Mouse (Mus musculus): ENCODE measurements around the gene Dcun1d2. TPM values are rescaled to one million over a fixed set of nuclear protein-coding genes. Genes with fewer than 3 reads are reported as not detected.

Gene Dcun1d2
- total and polyA plus RNA-seq, 2 experiments from 2014 or later = 25.1 to 33.8 TPM

- H3K9ac ChIP-seq (replicated peaks; ENCODE audit: low read length) = no peak overlapping the region
- no peak for DNase-seq (ENCODE audit: low spot score)
- no peaks in the 10 kb centered on the region for H3K36me3 ChIP-seq (ENCODE audit: insufficient read depth, low read length)
- H3K9me3 ChIP-seq (ENCODE audit: low read length) = no peaks in the 10 kb centered on the region
- 53% methylated on average over 9 of the region's 9 CpGs for whole genome bisulfite sequencing
- H3K27me3 ChIP-seq (ENCODE audit: insufficient read depth, low read length) = 0 out of 2 replicates have a peak, but pooled peaks cover 3% of the 10 kb centered on the region
- no peaks in the 10 kb centered on the region for H3K4me1 ChIP-seq (ENCODE audit: insufficient read depth, low read length)
- no peak for ATAC-seq
- no peak overlapping the region for H3K4me2 ChIP-seq (ENCODE audit: low read depth, low read length)
- H3K27ac ChIP-seq = no peak overlapping the region
- no peak for TF ChIP-seq CTCF (IDR thresholded peaks at IDR 0.05; ENCODE audit: low read depth)
- no peak overlapping the region for H3K4me3 ChIP-seq (ENCODE audit: low read length)
Observed at GRCm38 (mm10) chr8:13228923-13229610, 58.9 kb downstream of the Dcun1d2 start.

- Histone ChIP-seq H3K4me3 (ENCODE audit: low read length) (no peak overlapping the region), H3K27ac (no peak overlapping the region), H3K27me3 (ENCODE audit: insufficient read depth, low read length) (no peaks in the 10 kb centered on the region), H3K36me3 (ENCODE audit: insufficient read depth, low read length) (no peaks in the 10 kb centered on the region), H3K4me1 (ENCODE audit: insufficient read depth, low read length) (no peaks in the 10 kb centered on the region), H3K9ac (replicated peaks; ENCODE audit: low read length) (no peak overlapping the region), H3K4me2 (ENCODE audit: low read depth, low read length) (no peak overlapping the region), H3K9me3 (ENCODE audit: low read length) (no peaks in the 10 kb centered on the region)
- DNase-seq (ENCODE audit: low spot score) = no peak
- no peak for TF ChIP-seq CTCF (IDR thresholded peaks at IDR 0.05; ENCODE audit: low read depth)
- no peak for ATAC-seq
- 63% methylated on average over 3 of the region's 3 CpGs for WGBS
Observed at GRCm38 (mm10) chr8:13227184-13227583, 60.7 kb downstream of the Dcun1d2 start.

- TF ChIP-seq CTCF (IDR thresholded peaks at IDR 0.05; ENCODE audit: low read depth) = no peak
- Histone ChIP-seq H3K27me3 (ENCODE audit: insufficient read depth, low read length) (no peaks in the 10 kb centered on the region), H3K4me2 (ENCODE audit: low read depth, low read length) (no peak overlapping the region), H3K36me3 (ENCODE audit: insufficient read depth, low read length) (no peaks in the 10 kb centered on the region), H3K9ac (replicated peaks; ENCODE audit: low read length) (no peak overlapping the region), H3K4me3 (ENCODE audit: low read length) (no peak overlapping the region), H3K9me3 (ENCODE audit: low read length) (no peaks in the 10 kb centered on the region), H3K27ac (no peak overlapping the region), H3K4me1 (ENCODE audit: insufficient read depth, low read length) (no peaks in the 10 kb centered on the region)
- DNase-seq (ENCODE audit: low spot score) = no peak
- WGBS = 35% methylated on average over 6 of the region's 6 CpGs
- peak; percentile 44; the same call in 1 of the 2 replicates for ATAC-seq
Observed at GRCm38 (mm10) chr8:13226288-13226687, 61.6 kb downstream of the Dcun1d2 start.

GRCm38 (mm10) chr8:13224426-13224825 is 63.5 kb downstream of the Dcun1d2 start:
- WGBS = 83% methylated on average over 9 of the region's 9 CpGs
- H3K4me2 ChIP-seq (ENCODE audit: low read depth, low read length) = no peak overlapping the region
- TF ChIP-seq CTCF (IDR thresholded peaks at IDR 0.05; ENCODE audit: low read depth) = no peak
- H3K27ac ChIP-seq = no peak overlapping the region
- H3K4me1 ChIP-seq (ENCODE audit: insufficient read depth, low read length) = no peaks in the 10 kb centered on the region
- H3K4me3 ChIP-seq (ENCODE audit: low read length) = no peak overlapping the region
- DNase-seq (ENCODE audit: low spot score) = no peak
- no peak overlapping the region for H3K9ac ChIP-seq (replicated peaks; ENCODE audit: low read length)
- no peaks in the 10 kb centered on the region for H3K27me3 ChIP-seq (ENCODE audit: insufficient read depth, low read length)
- no peaks in the 10 kb centered on the region for H3K36me3 ChIP-seq (ENCODE audit: insufficient read depth, low read length)
- ATAC-seq = no peak
- H3K9me3 ChIP-seq (ENCODE audit: low read length) = no peaks in the 10 kb centered on the region

- H3K4me2 ChIP-seq (ENCODE audit: low read depth, low read length) = no peak overlapping the region
- no peaks in the 10 kb centered on the region for H3K4me1 ChIP-seq (ENCODE audit: insufficient read depth, low read length)
- TF ChIP-seq CTCF (IDR thresholded peaks at IDR 0.05; ENCODE audit: low read depth) = no peak
- no peaks in the 10 kb centered on the region for H3K27me3 ChIP-seq (ENCODE audit: insufficient read depth, low read length)
- DNase-seq (ENCODE audit: low spot score) (no peak), ATAC-seq (no peak)
- no peaks in the 10 kb centered on the region for H3K36me3 ChIP-seq (ENCODE audit: insufficient read depth, low read length)
- no peak overlapping the region for H3K4me3 ChIP-seq (ENCODE audit: low read length)
- no peak overlapping the region for H3K9ac ChIP-seq (replicated peaks; ENCODE audit: low read length)
- H3K27ac ChIP-seq = no peak overlapping the region
- H3K9me3 ChIP-seq (ENCODE audit: low read length) = no peaks in the 10 kb centered on the region
- WGBS = 86% methylated on average over 4 of the region's 4 CpGs
Observed at GRCm38 (mm10) chr8:13218441-13218840, 69.5 kb downstream of the Dcun1d2 start.

GRCm38 (mm10) chr8:13217986-13218385 is 69.9 kb downstream of the Dcun1d2 start:
- Histone ChIP-seq H3K9me3 (ENCODE audit: low read length) (no peaks in the 10 kb centered on the region), H3K27me3 (ENCODE audit: insufficient read depth, low read length) (no peaks in the 10 kb centered on the region), H3K4me3 (ENCODE audit: low read length) (no peak overlapping the region), H3K9ac (replicated peaks; ENCODE audit: low read length) (no peak overlapping the region), H3K4me2 (ENCODE audit: low read depth, low read length) (no peak overlapping the region), H3K36me3 (ENCODE audit: insufficient read depth, low read length) (no peaks in the 10 kb centered on the region), H3K4me1 (ENCODE audit: insufficient read depth, low read length) (no peaks in the 10 kb centered on the region), H3K27ac (no peak overlapping the region)
- no peak for TF ChIP-seq CTCF (IDR thresholded peaks at IDR 0.05; ENCODE audit: low read depth)
- DNase-seq (ENCODE audit: low spot score) (no peak), ATAC-seq (no peak)

GRCm38 (mm10) chr8:13217093-13217492 is 70.8 kb downstream of the Dcun1d2 start:
- Histone ChIP-seq H3K4me1 (ENCODE audit: insufficient read depth, low read length) (no peaks in the 10 kb centered on the region), H3K9ac (replicated peaks; ENCODE audit: low read length) (no peak overlapping the region), H3K4me3 (ENCODE audit: low read length) (no peak overlapping the region), H3K27me3 (ENCODE audit: insufficient read depth, low read length) (no peaks in the 10 kb centered on the region), H3K36me3 (ENCODE audit: insufficient read depth, low read length) (no peaks in the 10 kb centered on the region), H3K27ac (no peak overlapping the region), H3K9me3 (ENCODE audit: low read length) (no peaks in the 10 kb centered on the region), H3K4me2 (ENCODE audit: low read depth, low read length) (no peak overlapping the region)
- ATAC-seq (no peak), DNase-seq (ENCODE audit: low spot score) (no peak)
- 71% methylated on average over 5 of the region's 5 CpGs for WGBS
- no peak for TF ChIP-seq CTCF (IDR thresholded peaks at IDR 0.05; ENCODE audit: low read depth)

Measured in hindbrain, postnatal 0 days (tissue).